Mouse (Mus musculus) limb, embryonic 12.5 days (tissue): ENCODE data around the gene Uckl1. TPM values are rescaled to one million over a fixed set of nuclear protein-coding genes. Genes with fewer than 3 reads are reported as not detected.

ENCODE experiments used
- ATAC-seq: fragments of 200-750 bp; cut with Nextera tagmentation; 2 replicates; pipeline ENCODE4 v1.8.0; 2017; ENCODE audit warnings: low read depth, moderate TSS enrichment; ENCODE audit not compliant: insufficient number of reproducible peaks, insufficient read depth, low FRiP score, low TSS enrichment
- H3K27ac ChIP-seq: fragments of 300-500 bp; sonication (generic); 2 replicates; pipeline ENCODE4 v1.5.1; 2016; ENCODE audit warnings: mild to moderate bottlenecking, moderate library complexity
- H3K27me3 ChIP-seq: fragments of 300-500 bp; sonication (generic); 2 replicates; pipeline ENCODE4 v1.6.1; 2016; ENCODE audit warnings: mild to moderate bottlenecking, moderate library complexity
- H3K36me3 ChIP-seq: fragments of 300-500 bp; sonication (generic); 2 replicates; pipeline ENCODE4 v1.6.1; 2016; ENCODE audit warnings: mild to moderate bottlenecking, moderate library complexity
- H3K4me1 ChIP-seq: fragments of 300-500 bp; sonication (generic); replicated peaks from 2 replicates; pipeline ENCODE4 v1.6.1; 2016
- H3K4me2 ChIP-seq: fragments of 300-500 bp; sonication (generic); 2 replicates; pipeline ENCODE4 v1.6.1; 2016; ENCODE audit warnings: mild to moderate bottlenecking, moderate library complexity
- H3K4me3 ChIP-seq: fragments of 300-500 bp; sonication (generic); replicated peaks from 2 replicates; pipeline ENCODE4 v1.5.1; 2016; ENCODE audit warnings: mild to moderate bottlenecking
- H3K9ac ChIP-seq: fragments of 300-500 bp; sonication (generic); replicated peaks from 2 replicates; pipeline ENCODE4 v1.6.1; 2016; ENCODE audit warnings: mild to moderate bottlenecking, moderate library complexity
- H3K9me3 ChIP-seq: fragments of 300-500 bp; sonication (generic); 2 replicates; pipeline ENCODE4 v1.6.1; 2016; ENCODE audit warnings: mild to moderate bottlenecking, moderate library complexity
- WGBS: fragments of 180-500 bp; shearing (Covaris S2); methylation state at CpG from one replicate; pipeline ENCODE4 v1.1.7; 2016; 5-methylcytosine and 5-hydroxymethylcytosine counted together
- polyA plus RNA-seq: library from polyadenylated mRNA; unstranded; fragments of >200 nt; fragmentation: Nextera tagmentation; extraction: Ambion mirVana; gene quantifications from 2 replicates; pipeline ENCODE4 v1.2.1, GENCODE M21; 2016

The Uckl1 gene
- polyA plus RNA-seq, 1 experiment from 2014 or later, result 37.9 TPM

DNA sequence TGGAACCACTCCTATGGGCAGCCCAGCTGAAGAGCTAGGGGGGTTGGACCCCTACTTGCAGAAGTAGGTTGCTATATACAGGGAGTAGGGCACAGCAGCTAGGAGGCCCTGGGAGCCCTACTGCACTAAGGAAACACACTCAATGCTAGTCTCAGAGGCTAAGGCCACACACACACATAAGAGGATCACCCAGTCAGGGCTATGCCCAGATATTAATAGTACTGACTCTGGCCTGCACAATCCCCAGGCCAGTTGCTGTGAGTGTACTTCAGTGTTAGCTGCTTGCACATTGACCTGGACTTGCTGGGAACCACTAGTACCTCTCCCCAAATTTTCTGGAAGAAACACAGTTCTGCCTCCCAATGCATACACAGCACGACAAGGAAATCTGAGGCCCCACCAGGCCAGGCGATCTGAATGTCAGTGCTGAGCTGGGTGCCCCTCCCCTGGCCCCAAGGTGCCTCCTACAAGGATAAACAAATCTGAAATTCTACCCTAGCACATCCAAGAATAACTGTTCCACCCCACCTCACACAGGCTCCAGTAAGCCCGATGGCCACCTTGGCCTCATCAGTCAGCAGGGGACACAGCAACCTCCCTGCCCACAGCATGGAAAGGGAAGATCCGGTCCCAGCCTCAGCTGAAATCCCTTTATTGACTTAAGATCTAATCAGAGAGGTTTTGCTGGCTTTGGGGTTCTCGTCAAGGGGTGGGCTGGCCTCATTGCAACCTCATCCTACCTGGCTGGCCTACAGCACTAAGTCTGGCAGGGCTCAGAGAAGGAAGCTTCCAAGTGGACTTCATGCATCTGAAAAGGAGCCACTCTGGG, 5.7 kb downstream of the Uckl1 start:
- H3K36me3 ChIP-seq, result peaks cover 16% of the 10 kb centered on the region
- no peak overlapping the region for H3K27ac ChIP-seq
- H3K9ac ChIP-seq, result no peak overlapping the region
- ATAC-seq, result no peak
- H3K4me1 ChIP-seq, result peaks cover 8% of the 10 kb centered on the region
- no peaks in the 10 kb centered on the region for H3K9me3 ChIP-seq
- no peaks in the 10 kb centered on the region for H3K27me3 ChIP-seq
- H3K4me3 ChIP-seq, result no peak overlapping the region
- H3K4me2 ChIP-seq, result no peak overlapping the region
- WGBS, result 66% methylated on average over 5 of the region's 5 CpGs

DNA sequence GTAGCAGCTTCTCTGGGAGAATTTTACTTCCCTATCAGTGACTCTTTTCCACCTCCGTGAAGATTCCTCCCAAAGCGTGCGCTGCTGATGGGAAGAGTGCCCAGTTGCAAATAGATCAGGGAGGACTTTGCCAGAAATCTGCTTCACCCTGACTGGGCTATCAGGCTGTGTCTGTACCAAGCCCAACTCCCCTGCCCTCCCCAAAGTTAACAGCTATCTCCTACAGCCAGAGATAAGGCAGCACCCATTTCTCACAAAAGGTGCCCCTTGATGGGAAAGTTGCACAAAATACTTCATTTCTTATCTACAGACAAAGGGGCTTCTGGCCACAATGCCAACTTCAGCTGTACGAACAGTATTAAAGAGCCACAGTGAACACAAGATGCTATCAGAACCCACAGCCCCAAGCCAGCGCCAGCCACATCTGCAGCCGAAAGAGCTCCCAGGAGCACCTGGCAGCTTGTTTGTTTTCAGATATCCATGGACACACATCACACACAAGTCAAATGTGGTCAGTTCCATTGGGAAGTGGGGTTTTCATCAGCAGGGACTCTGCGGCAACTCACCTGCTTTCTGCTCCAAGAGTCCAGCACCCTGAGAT, 6.6 kb downstream of the Uckl1 start:
- no peaks in the 10 kb centered on the region for H3K27me3 ChIP-seq
- WGBS, result 87% methylated on average over 7 of the region's 7 CpGs
- no peak overlapping the region for H3K9ac ChIP-seq
- no peak overlapping the region for H3K4me2 ChIP-seq
- ATAC-seq, result no peak
- H3K27ac ChIP-seq, result no peak overlapping the region
- H3K36me3 ChIP-seq, result peaks cover 12% of the 10 kb centered on the region
- no peaks in the 10 kb centered on the region for H3K9me3 ChIP-seq
- H3K4me3 ChIP-seq, result no peak overlapping the region
- peaks cover 8% of the 10 kb centered on the region for H3K4me1 ChIP-seq

GRCm38 (mm10) chr2:181577126-181577525, 7.6 kb downstream of the Uckl1 start:
- no peaks in the 10 kb centered on the region for H3K27me3 ChIP-seq
- ATAC-seq, result no peak
- 68% methylated on average over 2 of the region's 2 CpGs for WGBS
- no peak overlapping the region for H3K9ac ChIP-seq
- H3K27ac ChIP-seq, result no peak overlapping the region
- no peaks in the 10 kb centered on the region for H3K9me3 ChIP-seq
- H3K4me1 ChIP-seq, result peaks cover 8% of the 10 kb centered on the region
- no peak overlapping the region for H3K4me2 ChIP-seq
- no peak overlapping the region for H3K4me3 ChIP-seq
- H3K36me3 ChIP-seq, result peaks cover 18% of the 10 kb centered on the region

DNA sequence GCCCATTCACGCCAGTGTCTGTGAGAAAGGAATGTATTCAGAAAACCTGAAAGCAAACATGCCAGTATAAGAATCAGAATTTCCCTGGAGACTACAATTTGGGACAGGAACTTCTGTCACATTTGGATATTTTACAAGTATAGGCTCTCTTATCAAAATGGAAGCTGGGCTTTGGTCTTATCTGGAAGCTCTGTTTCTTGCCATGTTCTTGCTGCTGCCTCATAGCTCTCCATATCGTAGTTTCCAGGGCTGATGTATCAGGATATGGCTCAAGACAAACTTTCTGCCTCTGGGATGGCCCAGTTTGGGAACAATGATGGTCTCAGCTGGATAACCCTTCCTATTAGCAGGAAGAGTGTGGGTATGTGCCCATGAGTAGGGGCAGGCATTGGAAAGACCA, 8.1 kb downstream of the Uckl1 start:
- WGBS, result 90% methylated on average over 2 of the region's 2 CpGs
- H3K4me2 ChIP-seq, result no peak overlapping the region
- peaks cover 20% of the 10 kb centered on the region for H3K36me3 ChIP-seq
- H3K27ac ChIP-seq, result no peak overlapping the region
- ATAC-seq, result no peak
- no peaks in the 10 kb centered on the region for H3K27me3 ChIP-seq
- peaks cover 8% of the 10 kb centered on the region for H3K4me1 ChIP-seq
- H3K4me3 ChIP-seq, result no peak overlapping the region
- no peaks in the 10 kb centered on the region for H3K9me3 ChIP-seq
- H3K9ac ChIP-seq, result no peak overlapping the region

- no peaks in the 10 kb centered on the region for H3K4me1 ChIP-seq
- H3K9me3 ChIP-seq, result no peaks in the 10 kb centered on the region
- H3K4me2 ChIP-seq, result no peak overlapping the region
- no peaks in the 10 kb centered on the region for H3K27me3 ChIP-seq
- H3K9ac ChIP-seq, result no peak overlapping the region
- peaks cover 20% of the 10 kb centered on the region for H3K36me3 ChIP-seq
- 89% methylated on average over 7 of the region's 7 CpGs for WGBS
- H3K4me3 ChIP-seq, result no peak overlapping the region
- ATAC-seq, result no peak
- no peak overlapping the region for H3K27ac ChIP-seq
Observed at GRCm38 (mm10) chr2:181574921-181575545, 9.7 kb downstream of the Uckl1 start.

- Histone ChIP-seq H3K36me3 (peaks cover 20% of the 10 kb centered on the region), H3K27me3 (no peaks in the 10 kb centered on the region), H3K4me1 (no peaks in the 10 kb centered on the region), H3K4me3 (no peak overlapping the region), H3K27ac (no peak overlapping the region), H3K4me2 (no peak overlapping the region), H3K9ac (no peak overlapping the region), H3K9me3 (no peaks in the 10 kb centered on the region)
- ATAC-seq, result no peak
- 90% methylated on average over 9 of the region's 9 CpGs for WGBS
Observed at GRCm38 (mm10) chr2:181573961-181574360, 10.7 kb downstream of the Uckl1 start.

GRCm38 (mm10) chr2:181572921-181573920, 11.5 kb downstream of the Uckl1 start:
- peaks cover 20% of the 10 kb centered on the region for H3K36me3 ChIP-seq
- no peak overlapping the region for H3K4me3 ChIP-seq
- WGBS, result 91% methylated on average over 15 of the region's 15 CpGs
- ATAC-seq, result no peak
- H3K9ac ChIP-seq, result no peak overlapping the region
- H3K27ac ChIP-seq, result no peak overlapping the region
- H3K27me3 ChIP-seq, result no peaks in the 10 kb centered on the region
- no peaks in the 10 kb centered on the region for H3K9me3 ChIP-seq
- H3K4me2 ChIP-seq, result no peak overlapping the region
- H3K4me1 ChIP-seq, result no peaks in the 10 kb centered on the region

- Histone ChIP-seq H3K27ac (no peak overlapping the region), H3K9ac (no peak overlapping the region), H3K4me1 (no peaks in the 10 kb centered on the region), H3K9me3 (no peaks in the 10 kb centered on the region), H3K4me3 (no peak overlapping the region), H3K27me3 (no peaks in the 10 kb centered on the region), H3K36me3 (peaks cover 20% of the 10 kb centered on the region), H3K4me2 (no peak overlapping the region)
- WGBS, result 89% methylated on average over 11 of the region's 11 CpGs
- ATAC-seq, result no peak
Observed at GRCm38 (mm10) chr2:181571941-181572670, 12.6 kb downstream of the Uckl1 start.

DNA sequence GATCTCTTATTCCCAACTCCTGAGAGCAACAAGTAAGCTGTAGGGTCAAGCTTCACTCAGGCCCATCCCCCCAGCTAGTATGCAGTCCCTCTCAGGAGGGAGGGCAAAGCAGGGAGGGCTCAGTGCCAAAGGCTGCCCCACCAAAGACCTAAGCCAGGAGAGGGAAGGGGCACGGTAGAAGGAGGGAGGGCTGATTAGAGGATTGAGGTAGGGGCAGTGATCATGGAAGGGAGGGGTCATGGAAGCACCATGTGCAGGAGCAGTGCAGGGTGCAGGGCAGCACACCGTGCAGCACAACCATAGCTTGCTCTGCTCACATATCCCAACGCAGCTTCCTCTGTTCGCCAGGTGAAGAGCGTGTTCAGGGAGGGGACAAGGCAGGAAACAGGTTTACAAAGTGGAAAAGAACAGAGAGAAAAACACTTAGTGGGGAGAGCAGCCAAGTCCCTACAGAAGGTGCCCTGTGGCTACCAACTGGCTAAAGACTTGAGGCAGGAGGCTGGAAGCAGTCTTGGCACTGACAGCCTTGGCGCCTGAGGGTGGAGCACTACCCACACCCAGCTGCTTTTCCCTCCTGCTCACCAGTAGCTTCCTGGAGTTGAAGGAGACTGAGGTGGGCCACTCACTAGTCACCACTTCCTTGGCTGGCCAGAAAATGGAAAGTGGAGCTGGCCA, 13.6 kb downstream of the Uckl1 start:
- H3K27ac ChIP-seq, result no peak overlapping the region
- no peak for ATAC-seq

DNA sequence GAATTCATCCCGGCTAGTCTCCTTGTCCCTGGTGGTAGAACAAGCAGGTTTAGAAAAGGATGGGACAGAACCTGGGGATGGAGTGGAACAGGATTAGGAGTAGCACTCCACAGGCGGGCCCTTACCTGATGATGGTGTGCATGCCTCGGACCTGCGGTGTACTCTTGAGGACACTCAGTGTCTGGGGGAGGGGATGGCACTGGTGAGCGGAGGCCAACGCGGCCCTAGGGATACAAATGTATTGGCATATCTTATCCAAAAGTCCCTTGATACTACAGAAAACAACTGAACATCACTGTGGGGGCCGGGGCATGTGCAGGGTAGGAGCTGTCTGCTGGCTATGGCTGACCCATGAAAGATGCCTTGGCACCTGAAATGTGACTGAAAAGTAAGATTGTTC, 14.3 kb downstream of the Uckl1 start:
- Histone ChIP-seq H3K4me1 (no peaks in the 10 kb centered on the region), H3K36me3 (peaks cover 20% of the 10 kb centered on the region), H3K9ac (no peak overlapping the region), H3K9me3 (no peaks in the 10 kb centered on the region), H3K27me3 (no peaks in the 10 kb centered on the region), H3K27ac (no peak overlapping the region), H3K4me3 (no peak overlapping the region), H3K4me2 (no peak overlapping the region)
- ATAC-seq, result no peak
- 95% methylated on average over 8 of the region's 8 CpGs for WGBS

More for the DNA sequence above, 13.6 kb downstream of the Uckl1 start:
- no peak overlapping the region for H3K4me2 ChIP-seq
- H3K4me3 ChIP-seq, result no peak overlapping the region
- peaks cover 20% of the 10 kb centered on the region for H3K36me3 ChIP-seq
- no peaks in the 10 kb centered on the region for H3K4me1 ChIP-seq
- no peaks in the 10 kb centered on the region for H3K9me3 ChIP-seq
- H3K27me3 ChIP-seq, result no peaks in the 10 kb centered on the region
- 69% methylated on average over 6 of the region's 6 CpGs for WGBS
- H3K9ac ChIP-seq, result no peak overlapping the region
